ENCODE assay signal across 8 mouse cellular contexts in genomic region chr1:38856196-38856595, GRCm38 (mm10). TPM values are rescaled to one million over a fixed set of nuclear protein-coding genes. Genes with fewer than 3 reads are reported as not detected.
A peak's percentile ranks its signal among the peaks of the same experiment; 100 is the strongest.
DNase-seq lines count a peak whose midpoint lies in the region; ATAC-seq and TF ChIP-seq lines count a peak whose summit lies in the region.
"Had no signal": no experiment of that assay in that cellular context is flagged by ENCODE, and none has a peak within 500 bp of the region (broad histone marks: within the 10 kb centered on the region; RNA-seq: fewer than 3 reads in every experiment).

No protein-coding gene starts in this region.

- H3K36me3 ChIP-seq in midbrain, embryonic 10.5 days, result no peaks in the 10 kb centered on the region
- no peaks in the 10 kb centered on the region for H3K36me3 ChIP-seq in midbrain, embryonic 16.5 days (ENCODE audit: control insufficient read depth, insufficient read depth, low read length)
- no peaks in the 10 kb centered on the region for H3K36me3 ChIP-seq in liver, postnatal 0 days (replicated peaks; ENCODE audit: insufficient read depth, low read length)
- H3K36me3 ChIP-seq in small intestine, adult 2 months (ENCODE audit: control insufficient read depth, insufficient read depth, low read length), result no peaks in the 10 kb centered on the region

- no peak for TF ChIP-seq POLR2A in small intestine, adult 2 months (IDR thresholded peaks at IDR 0.05; ENCODE audit: low read depth, low read length)

- no peaks in the 10 kb centered on the region for H3K9me3 ChIP-seq in midbrain, embryonic 10.5 days (replicated peaks)
- no peaks in the 10 kb centered on the region for H3K9me3 ChIP-seq in midbrain, embryonic 16.5 days (replicated peaks; ENCODE audit: control insufficient read depth, low read length, poor library complexity, severe bottlenecking)
- no peaks in the 10 kb centered on the region for H3K9me3 ChIP-seq in liver, postnatal 0 days (ENCODE audit: low read length)

- H3K4me1 ChIP-seq in midbrain, embryonic 10.5 days, result no peaks in the 10 kb centered on the region
- H3K4me1 ChIP-seq in midbrain, embryonic 16.5 days (ENCODE audit: control insufficient read depth, insufficient read depth, low read length), result peaks cover 8% of the 10 kb centered on the region
- H3K4me1 ChIP-seq in liver, postnatal 0 days (ENCODE audit: insufficient read depth), result no peaks in the 10 kb centered on the region
- no peaks in the 10 kb centered on the region for H3K4me1 ChIP-seq in small intestine, adult 2 months (ENCODE audit: control insufficient read depth, insufficient read depth, insufficient read length, low read length)

- no peak overlapping the region for H3K4me2 ChIP-seq in midbrain, embryonic 16.5 days (ENCODE audit: low read length)
- H3K4me2 ChIP-seq in liver, postnatal 0 days (ENCODE audit: low read depth, low read length), result no peak overlapping the region

- no peak overlapping the region for H3K9ac ChIP-seq in midbrain, embryonic 16.5 days (ENCODE audit: low read depth, low read length)
- H3K9ac ChIP-seq in liver, postnatal 0 days (replicated peaks), result no peak overlapping the region

- H3K27ac ChIP-seq in midbrain, embryonic 10.5 days (replicated peaks), result no peak overlapping the region
- no peak overlapping the region for H3K27ac ChIP-seq in midbrain, embryonic 16.5 days (ENCODE audit: low read length)
- no peak overlapping the region for H3K27ac ChIP-seq in liver, postnatal 0 days (ENCODE audit: low read depth)
- no peak overlapping the region for H3K27ac ChIP-seq in small intestine, adult 2 months (ENCODE audit: insufficient read depth, low read depth, low read length)

- H3K27me3 ChIP-seq in midbrain, embryonic 10.5 days (ENCODE audit: low read depth, poor library complexity, severe bottlenecking), result peaks cover 6% of the 10 kb centered on the region
- H3K27me3 ChIP-seq in midbrain, embryonic 16.5 days (ENCODE audit: control insufficient read depth, insufficient read depth, low read depth, low read length), result no peaks in the 10 kb centered on the region
- H3K27me3 ChIP-seq in liver, postnatal 0 days (ENCODE audit: insufficient read depth, low read length), result no peaks in the 10 kb centered on the region
- no peaks in the 10 kb centered on the region for H3K27me3 ChIP-seq in small intestine, adult 2 months (ENCODE audit: control insufficient read depth, insufficient read depth, low read length)

- WGBS in midbrain, embryonic 10.5 days, result 15% methylated on average over 3 of the region's 3 CpGs
- 10% methylated on average over 3 of the region's 3 CpGs for WGBS in midbrain, embryonic 16.5 days
- WGBS in liver, postnatal 0 days (ENCODE audit: insufficient replicate concordance), result 12% methylated on average over 3 of the region's 3 CpGs
- 25% methylated on average over 3 of the region's 3 CpGs for WGBS in small intestine, adult 2 months

- no peak for TF ChIP-seq EP300 in liver, postnatal 0 days (IDR thresholded peaks at IDR 0.05; ENCODE audit: low read depth)

- TF ChIP-seq CTCF in liver, postnatal 0 days (IDR thresholded peaks at IDR 0.05; ENCODE audit: low read depth), result peak; percentile 74
- peak; percentile 41; the same call in 1 of the 2 replicates for TF ChIP-seq CTCF in small intestine, adult 2 months (IDR thresholded peaks at IDR 0.05; ENCODE audit: extremely low read depth, insufficient read length, insufficient replicate concordance, low read depth, low read length)

- H3K4me3 ChIP-seq in midbrain, embryonic 10.5 days, result no peak overlapping the region
- H3K4me3 ChIP-seq in midbrain, embryonic 16.5 days (ENCODE audit: low read depth, low read length), result no peak overlapping the region
- H3K4me3 ChIP-seq in liver, postnatal 0 days (ENCODE audit: low read depth, low read length), result no peak overlapping the region
- H3K4me3 ChIP-seq in small intestine, adult 2 months (ENCODE audit: low read depth, low read length), result no peak overlapping the region

- no peak for ATAC-seq in midbrain, embryonic 16.5 days
- no peak for ATAC-seq in liver, postnatal 0 days

- intact Hi-C loops in gastrocnemius, postnatal 14 days (cut with DNase I; ENCODE audit: low total_unique reads), result no loop called here

- DNase-seq in midbrain, embryonic 10.5 days (ENCODE audit: low spot score), result peak; percentile 73
- peak; percentile 83 for DNase-seq in ZHBTc4 (ENCODE audit: low read depth, low spot score)
- peak; percentile 87 to 90 for DNase-seq in cerebellum, postnatal 14 days
- peak; percentile 35 for DNase-seq in gastrocnemius, postnatal 14 days
- peak; percentile 53 for DNase-seq in liver, postnatal 0 days

RNA-seq across cellular contexts. Expression of gene Lonrf2, which starts 19.7 kb away (rescaled TPM):
- polyA plus RNA-seq in midbrain, embryonic 10.5 days (2016; fragmentation: Nextera tagmentation; extraction: Ambion mirVana), result 2.2 and 3.0 TPM in 2 replicates
- polyA plus RNA-seq in midbrain, embryonic 16.5 days (2015; fragmentation: Nextera tagmentation; extraction: Ambion mirVana), result 24.7 and 27.3 TPM in 2 replicates
- total RNA-seq in gastrocnemius, postnatal 14 days (2021), result under 1 TPM; 0.58 to 0.94 TPM
- 0.01 TPM in 1 of 2 replicates, not detected in the other for polyA plus RNA-seq in liver, postnatal 0 days (2015; fragmentation: Nextera tagmentation; extraction: Ambion mirVana)
- polyA plus RNA-seq in small intestine, adult 2 months (2012; rRNA removed), result 0.20 and 0.29 TPM in 2 replicates
- total RNA-seq: neutrophil, adult 5-6 weeks had no signal

RNA-seq across cellular contexts. Expression of gene Chst10, which starts 41.8 kb away (rescaled TPM):
- polyA plus RNA-seq in midbrain, embryonic 10.5 days (2016; fragmentation: Nextera tagmentation; extraction: Ambion mirVana), result 12.6 and 17.0 TPM in 2 replicates
- 63.8 and 64.4 TPM in 2 replicates for polyA plus RNA-seq in midbrain, embryonic 16.5 days (2015; fragmentation: Nextera tagmentation; extraction: Ambion mirVana)
- under 1 TPM; 0.20 to 0.53 TPM for total RNA-seq in gastrocnemius, postnatal 14 days (2021)
- polyA plus RNA-seq in liver, postnatal 0 days (2015; fragmentation: Nextera tagmentation; extraction: Ambion mirVana), result 0.17 and 0.33 TPM in 2 replicates
- 0.43 and 1.2 TPM in 2 replicates for polyA plus RNA-seq in small intestine, adult 2 months (2012; rRNA removed)

Comparison
In these comparisons a context has a peak if more than half of its experiments do, and no peak if none do; other contexts are left out.
1. DNase-seq: peak in every context shown above with its lines; median percentile 88 in cerebellum, postnatal 14 days; 83 in ZHBTc4; 73 in midbrain, embryonic 10.5 days; 53 in liver, postnatal 0 days; 35 in gastrocnemius, postnatal 14 days.